Mouse (Mus musculus): ENCODE measurements around the gene Cd276. TPM values are rescaled to one million over a fixed set of nuclear protein-coding genes. Genes with fewer than 3 reads are reported as not detected.
A peak's percentile ranks its signal among the peaks of the same experiment; 100 is the strongest.

Cd276 gene
- total RNA-seq, 2 experiments from 2014 or later: 16.2 to 20.9 TPM

DNA sequence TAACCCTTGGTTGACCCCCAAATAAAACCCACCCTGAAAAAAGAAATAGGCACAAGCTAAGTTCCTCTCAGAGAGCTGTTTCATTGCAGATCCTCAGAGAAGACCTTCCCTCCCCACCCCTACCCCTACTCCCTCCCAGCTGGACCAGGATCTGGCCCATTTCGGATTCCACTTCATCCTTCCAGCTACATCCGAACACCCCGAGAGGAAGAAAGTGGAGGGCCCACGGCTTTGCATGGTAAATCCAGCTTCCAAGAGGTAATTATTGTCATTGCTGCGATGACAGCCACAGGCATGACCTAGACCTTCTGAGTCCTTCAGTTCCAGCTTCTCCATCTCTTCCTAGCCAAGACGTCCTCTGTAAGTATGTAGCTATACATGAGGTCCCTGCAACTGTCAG is 4.3 kb downstream of the Cd276 start:
- no peak for DNase-seq

DNA sequence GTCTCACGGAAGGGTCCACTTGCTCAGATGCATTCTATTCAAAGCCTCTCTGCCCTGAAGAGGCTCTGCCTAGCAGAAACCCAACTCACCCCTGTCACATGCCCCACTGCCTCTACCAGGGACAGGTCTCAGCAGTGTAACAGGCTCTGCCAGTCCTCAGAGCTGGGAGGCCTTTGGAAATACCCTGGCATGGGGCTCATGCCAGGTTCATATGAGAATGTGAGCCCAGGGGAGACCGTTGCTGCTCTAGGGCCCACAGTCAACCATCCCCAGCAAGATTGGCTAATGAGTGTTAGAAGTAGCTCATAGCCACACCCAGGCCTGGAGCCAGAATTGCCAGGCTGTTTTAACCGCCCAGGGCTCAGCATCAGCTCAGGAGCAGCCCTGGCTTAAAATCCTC is 5.5 kb downstream of the Cd276 start:
- DNase-seq: peak; percentile 45

DNA sequence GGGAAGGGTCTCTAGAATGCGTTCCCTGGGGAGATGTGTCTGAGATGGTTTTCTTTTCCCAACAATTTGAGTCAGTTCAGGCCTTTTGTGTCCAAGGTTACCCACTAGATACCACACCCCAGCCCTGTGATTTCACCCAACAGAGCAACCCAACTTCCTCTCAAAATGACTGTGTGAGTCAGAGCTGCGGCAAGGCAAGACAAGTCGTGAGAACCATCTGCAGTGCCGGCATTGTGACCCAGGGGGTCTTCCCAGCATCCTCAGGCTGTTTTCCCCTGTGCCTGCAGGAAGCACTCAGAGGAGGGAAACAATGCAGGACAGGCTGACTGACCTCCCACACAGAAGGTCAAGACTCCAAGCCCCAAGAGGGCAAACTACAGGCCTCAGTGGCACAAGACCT is 6.3 kb downstream of the Cd276 start:
- DNase-seq: no peak

DNA sequence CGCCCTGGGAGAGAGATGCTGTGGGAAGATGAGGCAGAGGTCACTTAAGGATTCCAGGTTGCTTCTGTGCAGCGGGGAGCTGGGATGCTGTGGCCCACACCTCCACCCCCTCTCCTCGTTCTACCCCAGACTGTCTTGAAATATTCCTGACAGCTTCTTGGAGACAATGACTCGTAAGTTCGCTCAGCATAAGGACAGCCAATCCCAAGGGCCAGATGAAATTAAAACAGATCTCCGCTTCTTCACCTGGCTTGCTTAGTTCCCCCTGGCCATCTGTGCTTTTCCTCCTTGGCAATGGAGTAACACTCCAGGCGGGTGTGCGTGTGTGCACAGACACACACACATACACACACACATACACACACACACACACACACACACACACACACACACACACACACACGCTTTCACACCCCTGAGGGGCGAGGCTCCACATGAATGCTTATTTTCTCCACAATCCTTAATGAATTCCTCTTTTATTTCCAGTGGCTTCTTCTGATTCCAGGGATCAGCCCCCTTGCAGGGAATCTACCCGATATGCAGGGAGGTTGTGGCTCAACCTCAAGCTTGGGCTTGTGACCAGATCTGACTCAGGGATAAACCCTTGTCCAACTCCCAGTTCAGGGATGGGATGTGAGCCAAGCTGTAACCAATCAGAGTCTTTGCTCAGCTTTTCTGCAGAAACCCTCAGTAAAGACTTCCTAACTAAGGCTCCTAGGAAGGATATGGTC is 8.4 kb downstream of the Cd276 start:
- DNase-seq: peak; percentile 67

DNA sequence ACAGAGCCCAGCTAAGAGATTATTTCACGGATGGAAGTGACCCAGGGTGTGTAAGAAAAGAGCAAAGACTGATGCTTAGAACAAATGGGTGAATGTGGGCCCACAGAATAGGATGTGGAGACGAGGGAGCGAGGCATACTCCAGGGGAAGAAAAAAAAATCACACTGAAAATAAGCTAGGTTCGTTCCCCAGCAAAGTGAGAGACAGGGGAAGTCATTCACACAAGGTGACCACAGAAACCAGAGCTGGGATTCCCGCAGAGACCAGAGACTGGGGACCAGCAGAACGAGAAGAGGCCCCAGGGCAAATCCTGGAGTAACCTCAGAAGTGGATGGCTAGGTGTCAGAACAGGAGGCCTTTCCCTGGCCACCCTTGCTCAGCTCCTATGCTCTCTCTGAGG is 9.8 kb downstream of the Cd276 start:
- DNase-seq: no peak

DNA sequence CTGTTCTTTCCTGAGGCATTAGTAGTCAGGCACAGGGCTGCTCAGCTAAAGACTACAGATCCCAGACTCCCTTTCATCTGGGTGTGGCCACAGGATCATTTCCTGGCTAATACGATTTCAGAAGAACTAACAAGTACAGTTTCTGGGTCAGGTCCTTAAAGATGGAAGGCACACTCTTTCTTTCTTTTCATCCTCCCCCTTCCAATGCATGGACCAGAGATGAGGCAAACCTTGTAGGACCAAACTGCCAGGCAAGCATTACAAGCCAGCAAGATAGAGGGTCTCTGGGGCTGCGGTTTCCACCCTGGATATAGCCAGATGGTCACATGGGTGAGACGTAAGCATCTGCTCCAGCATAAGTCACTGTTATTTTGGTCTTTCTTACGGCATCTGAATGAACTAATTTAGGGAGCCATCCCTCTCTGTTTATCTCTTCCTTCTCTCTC is 10.3 kb downstream of the Cd276 start:
- DNase-seq: no peak

DNA sequence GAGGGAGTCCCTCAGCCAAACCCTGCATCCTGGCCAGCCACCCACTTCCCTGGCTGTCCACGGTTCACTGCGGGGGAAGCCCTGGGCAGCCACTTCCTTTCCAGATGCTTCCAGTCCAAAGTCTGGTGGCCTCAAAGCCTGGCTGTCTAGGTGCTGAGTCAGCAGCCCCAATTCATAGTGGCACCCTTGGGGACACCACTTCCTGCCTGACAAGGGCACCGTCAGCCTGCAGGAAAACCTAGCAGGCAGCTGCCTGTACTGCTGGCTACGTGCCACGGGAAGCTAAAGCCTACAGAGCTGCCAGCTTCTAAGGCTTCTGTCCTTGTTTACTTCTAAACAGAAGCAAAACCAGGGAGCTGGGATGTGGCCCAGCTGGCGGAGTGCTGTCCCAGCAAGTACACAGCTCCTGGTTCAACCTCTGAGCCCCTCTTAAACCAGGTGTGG is 13.3 kb downstream of the Cd276 start:
- DNase-seq: peak; percentile 91

DNA sequence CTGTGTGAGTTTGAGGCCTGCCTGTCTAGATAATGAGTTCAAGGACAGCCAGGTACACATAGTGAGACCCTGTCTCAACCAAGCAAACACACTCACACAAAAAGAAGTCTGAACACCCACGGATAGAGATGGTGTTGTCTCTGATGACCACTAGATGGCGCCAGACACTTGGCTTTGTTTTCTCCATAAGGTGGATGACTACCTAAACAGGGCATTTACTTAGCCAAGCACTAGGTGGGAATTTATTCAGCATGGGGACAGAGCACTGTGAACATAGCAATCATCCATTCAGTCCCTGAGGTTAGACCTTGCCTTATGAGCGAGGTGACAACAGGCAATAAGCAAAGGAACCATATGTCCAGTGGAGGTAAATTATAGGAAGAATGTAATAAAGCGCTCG is 15.4 kb downstream of the Cd276 start:
- DNase-seq: peak; percentile 66

DNA sequence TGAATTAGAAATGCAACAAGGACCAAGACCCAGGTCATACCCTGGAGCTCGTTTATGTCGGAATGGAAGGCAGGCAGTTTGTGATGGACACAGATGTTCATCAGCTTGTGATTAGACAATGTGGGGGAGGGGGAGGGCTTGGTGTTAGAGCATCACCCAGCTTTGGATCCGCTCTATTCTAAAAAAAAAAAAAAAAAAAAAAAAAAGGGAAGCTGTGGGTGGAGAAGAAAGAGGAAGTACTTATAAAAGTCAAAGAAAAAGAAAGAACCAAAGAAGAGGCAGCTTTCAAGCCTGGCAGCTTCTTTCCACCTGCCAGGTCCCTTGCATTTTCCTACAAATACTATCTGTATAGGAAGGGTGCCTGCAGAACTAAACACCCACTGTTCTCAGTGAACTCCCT is 17.5 kb downstream of the Cd276 start:
- DNase-seq: no peak

DNA sequence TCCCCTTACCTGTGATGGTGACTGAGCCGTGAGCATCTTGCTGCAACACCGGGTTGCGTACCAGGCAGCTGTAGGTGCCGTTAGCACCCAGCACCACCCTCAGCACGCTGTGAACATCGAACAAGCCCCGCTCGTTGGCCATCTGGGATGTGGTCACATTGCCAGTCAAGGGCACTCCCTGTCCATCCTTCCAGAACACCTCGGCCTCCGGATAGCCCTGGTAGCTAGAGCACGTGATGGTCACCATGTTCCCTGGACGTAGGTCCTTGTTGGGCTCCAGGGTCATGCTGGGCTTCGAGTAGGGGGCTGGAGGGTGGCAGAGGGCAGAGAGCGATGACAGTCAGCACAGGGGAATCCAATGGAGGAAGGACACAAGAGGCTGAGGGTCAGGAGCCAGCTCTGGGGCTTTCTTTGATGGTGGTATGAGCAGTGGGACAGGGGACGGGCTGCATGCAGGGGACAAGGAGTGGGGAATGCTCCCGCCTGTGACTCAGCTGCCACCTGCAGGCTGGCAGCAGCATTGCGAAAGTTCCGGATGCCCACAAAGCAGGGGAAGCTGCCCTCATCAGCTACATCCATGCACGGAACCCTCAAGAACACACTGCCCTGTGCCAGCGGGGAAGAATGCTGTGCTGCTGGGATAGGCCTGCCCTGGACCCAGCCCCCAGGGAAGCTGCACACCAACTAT is 19.6 kb downstream of the Cd276 start:
- DNase-seq: no peak

DNA sequence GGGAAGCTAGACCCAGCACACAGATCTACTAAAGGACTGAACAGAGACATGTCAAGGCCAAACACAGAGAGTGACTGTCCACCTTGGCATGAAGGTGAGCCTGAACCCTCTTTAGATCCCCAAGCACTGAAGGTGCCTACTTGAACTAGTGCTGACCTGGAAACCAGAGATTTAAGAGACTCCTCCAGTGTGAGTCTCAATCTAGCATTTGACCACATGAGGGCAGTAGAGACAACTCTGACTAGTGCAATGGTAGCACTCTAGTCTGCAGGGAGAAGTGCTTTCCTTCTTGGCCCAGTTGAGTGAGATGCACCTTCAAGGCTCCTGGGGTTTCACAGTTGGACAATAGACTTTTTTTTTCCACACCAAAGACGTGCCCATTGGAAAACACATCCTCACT is 20.5 kb downstream of the Cd276 start:
- DNase-seq: peak; percentile 66

DNA sequence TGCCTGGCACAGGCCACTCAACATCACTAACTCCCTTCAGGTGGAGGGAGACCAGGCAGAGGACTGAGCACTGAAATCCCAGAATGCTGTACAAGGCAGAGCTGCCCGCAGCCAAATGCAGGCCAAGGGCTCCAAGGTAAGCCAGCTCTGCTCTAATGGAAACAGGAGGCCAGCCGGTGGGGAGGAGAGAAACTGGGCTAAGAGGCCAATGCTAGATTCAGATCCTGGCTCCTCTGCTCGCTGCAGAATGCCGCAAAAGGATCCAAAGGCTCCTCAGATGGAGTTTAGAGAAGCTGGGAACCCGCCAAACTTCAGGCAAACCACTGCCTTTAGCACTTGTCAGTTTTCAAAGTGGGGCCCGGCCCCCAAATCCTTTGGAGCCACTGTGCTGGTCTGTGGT is 21.9 kb downstream of the Cd276 start:
- DNase-seq: no peak

DNA sequence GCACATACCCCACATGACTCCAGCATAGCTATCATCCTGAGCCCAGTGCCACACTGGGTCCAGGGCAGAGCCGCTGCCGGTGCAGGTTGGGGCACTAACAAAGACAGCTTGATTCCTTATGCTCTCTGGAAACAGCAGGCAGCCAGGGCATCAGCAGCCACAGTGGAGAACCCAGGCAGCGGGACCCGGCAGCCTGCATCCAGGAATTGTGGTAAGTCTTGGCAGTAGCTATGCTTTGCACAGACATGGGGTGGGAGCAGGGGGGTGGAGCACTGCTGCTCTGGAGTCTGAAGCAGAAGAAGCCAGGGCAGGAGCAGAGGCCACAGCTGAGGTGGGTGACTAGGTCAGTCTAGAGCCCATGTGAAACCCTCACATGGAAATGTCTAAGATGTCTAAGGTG is 23.0 kb downstream of the Cd276 start:
- DNase-seq: no peak

DNA sequence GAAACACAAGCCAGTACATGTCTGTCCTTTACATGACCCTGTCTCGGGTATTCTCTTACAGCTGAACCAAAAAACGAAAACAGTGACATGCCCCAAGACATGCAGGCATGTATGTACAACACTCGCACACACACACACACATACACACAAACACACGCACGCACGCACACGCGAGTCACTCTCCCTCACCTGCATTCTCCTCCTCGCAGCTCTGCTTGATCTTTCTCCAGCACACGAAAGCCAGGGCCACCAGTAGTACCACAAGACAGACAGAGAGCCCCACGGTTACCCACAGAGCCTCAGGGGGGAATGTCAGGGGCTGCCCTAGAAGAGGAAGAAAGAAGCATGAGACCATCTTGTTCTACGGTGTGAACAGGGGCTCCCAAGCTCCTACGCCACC is 24.8 kb downstream of the Cd276 start:
- no peak for DNase-seq

DNA sequence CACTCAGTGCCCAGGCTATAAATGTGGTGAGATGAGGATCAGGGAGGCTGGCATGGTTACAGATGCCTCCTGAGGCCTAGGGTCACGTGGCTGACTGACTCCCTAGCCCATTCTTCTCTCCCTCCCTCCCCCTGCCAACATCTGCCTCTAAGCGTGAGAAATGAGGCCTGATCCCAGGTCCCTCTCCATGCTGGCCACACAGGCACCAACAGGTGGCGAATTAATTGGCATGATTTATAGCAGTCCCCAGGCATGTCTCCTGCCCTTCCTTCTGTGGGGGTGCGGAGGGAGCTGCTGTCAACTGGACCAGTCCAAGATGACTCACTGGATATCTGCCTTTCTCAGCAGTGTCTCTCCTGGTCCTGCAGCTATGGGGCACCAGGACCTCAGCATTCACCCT is 27.4 kb downstream of the Cd276 start:
- DNase-seq: no peak

DNA sequence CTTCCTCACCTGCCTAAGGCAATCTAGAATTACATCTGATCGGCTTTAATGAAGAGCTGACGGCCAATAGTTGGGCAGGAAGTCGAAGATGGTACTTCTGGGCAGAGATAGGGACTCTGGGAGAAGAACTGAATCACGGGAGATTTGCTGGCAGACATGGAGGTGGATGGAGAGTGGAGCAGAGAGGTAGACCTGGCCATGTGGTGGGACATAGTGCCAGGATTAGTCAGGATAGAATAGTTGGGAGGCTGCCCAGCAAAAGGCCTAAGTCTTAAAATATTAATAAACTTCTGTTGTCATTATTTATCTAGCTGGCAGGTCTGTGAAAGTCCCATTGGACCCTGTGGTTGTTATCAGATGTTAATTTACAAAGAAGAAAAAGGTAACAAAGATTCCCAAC is 30.1 kb downstream of the Cd276 start:
- DNase-seq: no peak

DNA sequence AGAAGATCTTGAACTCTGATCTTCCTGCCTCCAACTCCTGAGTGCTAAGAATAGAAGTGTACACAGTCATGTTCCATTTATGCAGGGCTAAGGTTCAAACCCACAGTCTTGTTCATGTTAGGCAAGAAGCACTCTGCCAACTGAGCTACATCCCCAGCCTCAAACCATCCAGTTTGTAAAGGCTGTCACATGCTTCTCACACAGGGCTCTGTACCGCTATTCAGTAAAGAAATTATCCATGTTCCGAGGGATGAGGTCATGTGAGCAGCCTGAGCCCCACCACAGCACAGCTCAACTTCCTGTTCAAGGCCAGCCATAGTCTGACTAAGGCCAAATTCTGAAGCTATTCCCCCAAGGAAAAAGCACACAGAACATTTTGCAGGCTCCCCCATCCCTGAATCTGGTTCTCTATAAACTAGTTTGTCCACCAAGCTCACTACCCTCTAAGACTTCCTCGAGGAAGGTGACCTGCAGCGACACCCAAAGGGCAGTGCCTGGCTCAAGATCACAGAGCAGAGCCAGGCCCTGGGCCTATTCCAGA is 33.3 kb downstream of the Cd276 start:
- no peak for DNase-seq

DNA sequence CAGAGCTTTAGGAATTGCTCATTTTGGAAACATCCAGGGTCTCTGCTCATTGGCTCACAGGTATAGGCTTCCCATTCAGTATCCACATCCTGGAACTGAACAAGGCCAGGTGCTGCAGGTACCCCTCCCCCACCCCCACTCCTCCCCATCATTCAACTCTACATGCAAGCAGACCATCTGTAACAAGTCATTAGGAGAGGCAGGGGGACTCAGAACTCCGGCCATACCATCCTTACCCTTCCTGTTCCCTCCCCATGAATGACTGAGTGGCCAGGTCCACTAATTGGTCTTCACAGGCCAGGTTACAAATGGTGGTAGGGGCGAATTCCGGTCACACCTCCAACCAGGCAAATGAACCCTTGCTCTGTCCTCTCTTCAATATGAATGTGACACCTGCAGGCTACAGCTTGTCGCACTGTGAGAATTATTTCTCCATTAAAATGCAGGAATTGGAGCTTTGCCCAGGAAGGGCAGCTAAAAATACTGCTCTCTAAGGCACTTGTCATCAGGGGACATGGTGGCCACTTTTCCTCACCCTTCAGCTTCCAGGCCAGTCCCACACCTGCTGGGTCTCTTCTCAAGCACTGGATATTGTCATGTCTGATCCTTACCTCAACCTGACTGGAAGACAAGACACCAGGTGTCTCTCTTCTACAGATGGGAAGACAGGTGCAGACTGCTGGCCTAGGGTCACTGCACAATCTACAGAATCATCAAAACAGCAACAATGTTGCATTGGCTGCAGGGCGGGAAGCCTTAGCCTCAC is 34.2 kb downstream of the Cd276 start:
- DNase-seq: peak; percentile 21

DNA sequence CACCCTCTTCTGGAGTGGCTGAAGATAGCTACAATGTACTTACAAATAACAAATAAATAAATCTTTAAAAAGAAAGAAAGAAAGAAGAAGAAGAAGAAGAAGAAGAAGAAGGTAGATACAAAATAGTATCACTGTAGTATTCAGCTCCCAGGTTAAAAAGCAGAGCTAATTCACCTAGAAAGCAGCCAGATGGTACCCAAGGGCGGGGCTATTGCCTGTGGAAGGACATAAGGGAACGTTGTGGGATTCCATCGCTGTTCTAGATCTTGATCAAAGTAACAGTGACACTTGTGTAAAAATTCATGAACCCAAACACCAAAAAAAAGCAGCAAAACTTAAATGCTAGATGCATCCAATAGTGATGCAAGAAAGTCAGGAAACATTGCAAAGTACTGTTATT is 35.3 kb downstream of the Cd276 start:
- DNase-seq: no peak

DNA sequence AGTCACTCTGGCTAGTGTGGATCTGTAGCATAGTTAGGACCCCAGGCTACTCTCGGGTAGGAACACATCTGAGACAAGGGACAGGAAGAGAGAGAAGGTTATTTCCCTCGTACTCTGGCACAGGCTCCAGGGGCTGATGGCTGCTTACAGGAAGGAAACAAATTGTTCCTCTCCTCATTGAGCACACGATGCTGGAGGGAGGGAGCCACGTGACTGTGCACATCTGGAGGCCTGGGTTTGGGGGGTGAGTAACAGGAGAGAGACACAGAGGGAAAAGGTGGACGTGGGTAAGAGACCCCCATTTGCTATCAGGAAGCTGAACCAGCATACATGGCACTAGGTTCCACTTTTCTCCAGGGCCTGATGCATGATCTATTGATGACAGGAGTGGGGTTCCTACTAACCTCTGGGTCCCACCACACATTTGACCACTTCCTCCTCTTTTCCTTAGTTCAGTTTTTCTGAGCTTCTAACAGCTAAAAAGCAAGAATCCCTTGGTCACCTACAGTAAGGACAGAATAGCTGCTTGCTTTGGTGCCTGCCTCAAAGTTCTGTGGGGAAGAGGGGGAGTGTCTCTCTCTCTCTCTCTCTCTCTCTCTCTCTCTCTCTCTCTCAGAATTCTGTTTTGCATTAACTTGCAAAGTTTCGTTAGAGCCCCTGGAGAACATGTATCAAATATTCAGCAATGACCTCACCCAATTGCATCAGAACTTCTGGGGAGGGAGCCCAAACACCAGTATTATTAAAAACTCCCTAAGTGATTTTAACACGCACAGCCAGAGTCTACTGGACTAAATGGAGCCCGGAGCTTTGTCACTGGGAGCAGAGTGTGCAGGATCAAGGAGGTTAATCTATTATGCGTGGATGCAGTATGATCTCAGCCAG is 37.1 kb downstream of the Cd276 start:
- DNase-seq: no peak

DNA sequence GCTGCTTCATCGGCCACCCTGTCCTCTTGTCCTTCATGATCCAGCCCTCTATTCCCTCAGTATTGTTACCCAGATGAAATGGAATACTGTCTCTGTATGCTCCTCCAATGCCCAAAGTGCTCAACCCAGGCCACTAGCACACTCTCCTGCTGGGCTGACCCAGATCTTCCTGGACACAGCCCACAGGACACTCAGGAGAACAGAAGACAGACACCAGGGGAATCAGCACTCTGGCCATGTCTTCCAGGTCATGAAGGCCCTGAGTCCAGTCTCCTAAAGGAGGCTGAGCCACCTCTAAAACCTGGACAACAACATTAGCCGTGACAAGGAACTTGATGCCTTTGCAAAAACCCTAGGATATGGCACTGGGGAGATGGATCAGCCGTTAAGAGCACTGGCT is 38.8 kb downstream of the Cd276 start:
- no peak for DNase-seq

DNA sequence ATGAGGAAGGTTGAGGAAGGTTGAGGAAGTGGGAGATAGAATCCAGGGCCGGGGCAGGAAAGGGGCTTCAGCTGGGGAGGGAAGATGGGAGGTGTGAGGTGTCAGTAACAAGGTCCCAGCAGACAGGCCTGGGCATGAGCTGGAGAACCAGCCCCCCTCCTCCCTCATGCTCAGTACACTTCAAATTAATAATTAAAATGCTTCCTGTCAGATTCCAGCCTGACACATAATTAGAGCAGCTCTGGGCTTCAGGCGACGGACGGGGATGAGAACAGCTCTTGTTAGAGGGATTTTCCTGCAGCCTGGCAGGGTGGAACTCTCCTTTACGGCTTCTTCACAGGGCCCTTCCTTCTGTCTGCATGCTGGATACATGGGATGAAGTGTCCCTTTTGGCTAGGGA is 41.5 kb downstream of the Cd276 start:
- no peak for DNase-seq

Measured in adrenal gland, postnatal 10 days (tissue).